Mouse (Mus musculus): Measurements from ENCODE around the gene Glcci1. TPM values are rescaled to one million over a fixed set of nuclear protein-coding genes. Genes with fewer than 3 reads are reported as not detected.
"Not testable (repeated sequence)": the region's sequence is repeated elsewhere in the genome, so short reads cannot be mapped to it uniquely, and the experiment has no call there.

Glcci1 gene
- polyA plus RNA-seq, 1 experiment from 2014 or later: 18.2 TPM

DNA sequence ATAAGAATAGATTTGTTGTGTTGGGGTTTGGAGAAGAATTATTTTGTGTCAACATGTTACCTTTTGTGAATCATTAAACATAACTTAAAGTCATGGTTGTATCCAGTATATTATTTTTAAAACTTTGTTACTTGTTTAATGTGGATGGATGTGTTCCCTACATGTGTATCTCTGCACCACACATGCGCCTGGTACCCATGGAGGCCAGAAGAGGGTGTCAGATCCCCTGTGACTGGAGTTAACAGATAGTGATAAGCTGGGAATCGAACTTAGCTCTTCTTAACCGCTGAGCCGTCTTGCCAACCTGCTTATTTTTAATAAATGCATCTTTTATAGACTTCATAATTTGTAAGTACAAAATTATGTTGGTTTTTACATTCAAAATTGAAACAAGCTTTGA is 11.8 kb downstream of the Glcci1 start:
- ATAC-seq (ENCODE audit: low FRiP score) (no peak), DNase-seq (ENCODE audit: low spot score, missing footprints) (peak; percentile 28)
- Histone ChIP-seq H3K27me3 (ENCODE audit: control insufficient read depth, insufficient read depth, low read length) (no peaks in the 10 kb centered on the region), H3K9me3 (ENCODE audit: control insufficient read depth, low read length) (no peaks in the 10 kb centered on the region), H3K4me3 (ENCODE audit: low read depth, low read length) (no peak overlapping the region), H3K9ac (ENCODE audit: low read length) (no peak overlapping the region), H3K4me1 (ENCODE audit: control insufficient read depth, insufficient read depth, low read length) (no peaks in the 10 kb centered on the region), H3K36me3 (ENCODE audit: control insufficient read depth, insufficient read depth, low read length) (no peaks in the 10 kb centered on the region), H3K27ac (ENCODE audit: low read depth, low read length) (no peak overlapping the region), H3K4me2 (no peak overlapping the region)
- WGBS: 94% methylated on average over 4 of the region's 4 CpGs

DNA sequence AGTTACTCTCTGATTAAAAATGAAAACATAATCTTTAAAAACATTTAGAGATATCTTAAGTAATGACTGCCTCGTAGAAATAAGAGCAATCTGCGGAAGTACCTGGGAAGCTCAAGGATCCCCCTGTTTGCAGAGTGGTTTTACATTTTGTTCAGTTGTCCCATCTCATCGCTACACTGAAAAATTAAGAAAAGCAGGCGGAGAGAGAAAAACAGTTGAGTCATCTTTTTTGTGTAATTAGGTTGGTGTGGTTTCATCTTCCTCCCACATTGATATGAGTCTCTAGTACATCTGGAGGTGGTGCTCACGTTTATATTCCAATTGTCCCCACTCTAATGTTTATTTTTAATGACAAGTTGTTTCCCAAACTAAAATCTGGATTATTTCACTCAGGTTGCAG is 15.3 kb downstream of the Glcci1 start:
- Histone ChIP-seq H3K27ac (ENCODE audit: low read depth, low read length) (no peak overlapping the region), H3K4me3 (ENCODE audit: low read depth, low read length) (no peak overlapping the region), H3K4me2 (no peak overlapping the region), H3K36me3 (ENCODE audit: control insufficient read depth, insufficient read depth, low read length) (no peaks in the 10 kb centered on the region), H3K4me1 (ENCODE audit: control insufficient read depth, insufficient read depth, low read length) (no peaks in the 10 kb centered on the region), H3K9ac (ENCODE audit: low read length) (no peak overlapping the region), H3K27me3 (ENCODE audit: control insufficient read depth, insufficient read depth, low read length) (no peaks in the 10 kb centered on the region), H3K9me3 (ENCODE audit: control insufficient read depth, low read length) (no peaks in the 10 kb centered on the region)
- peak; percentile 77 for DNase-seq (ENCODE audit: low spot score, missing footprints)
- no peak for ATAC-seq (ENCODE audit: low FRiP score)
- 95% methylated on average over 5 of the region's 5 CpGs for WGBS

DNA sequence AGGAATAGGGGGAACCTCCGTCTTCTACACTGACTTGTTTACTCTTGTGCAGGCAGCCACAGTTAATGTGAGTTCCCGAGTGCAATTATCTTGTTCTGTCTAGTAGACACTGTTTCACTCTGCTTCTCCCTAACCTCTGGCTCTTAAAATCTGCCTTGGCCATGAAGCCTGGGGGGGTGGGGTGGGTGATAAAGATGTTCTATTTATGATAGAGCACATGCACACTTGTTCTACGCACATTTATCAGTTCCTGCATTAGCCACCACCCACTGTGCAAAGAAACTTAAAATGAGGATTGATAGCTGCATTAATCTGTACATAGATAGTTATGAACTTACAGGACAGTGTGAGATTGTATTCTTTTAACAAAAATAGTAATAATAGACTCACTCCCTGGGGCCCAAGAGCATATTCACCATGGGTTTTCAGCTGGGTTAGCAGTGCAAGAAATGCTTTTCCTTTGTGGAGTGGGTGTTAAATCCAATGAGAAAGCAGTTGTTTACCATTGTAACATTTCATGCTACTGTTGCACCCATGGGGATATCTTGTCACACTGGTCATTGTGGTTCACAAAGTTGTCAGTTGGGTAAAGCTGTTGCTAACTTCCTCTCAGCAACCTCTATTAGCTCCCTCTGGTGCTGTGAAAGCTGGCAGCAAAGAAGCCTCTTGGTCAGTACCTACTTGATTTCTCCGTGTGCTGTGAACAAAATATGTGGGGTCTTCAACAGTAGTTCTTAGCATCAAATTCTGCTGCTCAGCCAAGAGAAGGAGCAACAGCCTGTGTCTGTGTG is 21.9 kb downstream of the Glcci1 start:
- no peak for ATAC-seq (ENCODE audit: low FRiP score)
- Histone ChIP-seq H3K4me2 (no peak overlapping the region), H3K27ac (ENCODE audit: low read depth, low read length) (no peak overlapping the region), H3K36me3 (ENCODE audit: control insufficient read depth, insufficient read depth, low read length) (no peaks in the 10 kb centered on the region), H3K9ac (ENCODE audit: low read length) (no peak overlapping the region), H3K4me1 (ENCODE audit: control insufficient read depth, insufficient read depth, low read length) (no peaks in the 10 kb centered on the region), H3K27me3 (ENCODE audit: control insufficient read depth, insufficient read depth, low read length) (no peaks in the 10 kb centered on the region), H3K9me3 (ENCODE audit: control insufficient read depth, low read length) (no peaks in the 10 kb centered on the region), H3K4me3 (ENCODE audit: low read depth, low read length) (no peak overlapping the region)
- WGBS: 93% methylated on average over 4 of the region's 4 CpGs
- DNase-seq (ENCODE audit: low spot score, missing footprints): no peak

DNA sequence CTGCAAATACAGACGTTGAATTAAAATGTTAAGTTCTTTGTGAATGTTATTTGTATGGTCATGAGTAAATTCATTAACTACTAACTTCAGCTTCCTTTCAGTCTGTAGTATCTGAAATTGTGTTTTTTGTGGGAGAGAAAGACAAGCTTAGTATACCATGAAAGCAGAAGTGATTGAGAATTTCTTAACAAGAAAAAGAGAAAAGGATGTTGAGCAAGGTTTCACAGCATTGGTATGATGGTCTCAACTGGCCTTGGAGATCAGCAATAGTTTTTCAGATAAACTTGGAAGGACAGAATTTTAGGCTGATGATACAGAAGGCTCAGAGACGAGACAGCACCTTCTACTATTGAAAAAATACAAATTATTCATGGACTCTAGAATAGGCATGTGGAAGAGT is 27.5 kb downstream of the Glcci1 start:
- 89% methylated on average over 2 of the region's 2 CpGs for WGBS
- H3K27ac ChIP-seq (ENCODE audit: low read depth, low read length): no peak overlapping the region
- no peaks in the 10 kb centered on the region for H3K27me3 ChIP-seq (ENCODE audit: control insufficient read depth, insufficient read depth, low read length)
- H3K4me1 ChIP-seq (ENCODE audit: control insufficient read depth, insufficient read depth, low read length): no peaks in the 10 kb centered on the region
- no peaks in the 10 kb centered on the region for H3K9me3 ChIP-seq (ENCODE audit: control insufficient read depth, low read length)
- DNase-seq (ENCODE audit: low spot score, missing footprints) (no peak), ATAC-seq (ENCODE audit: low FRiP score) (no peak)
- H3K4me2 ChIP-seq: no peak overlapping the region
- no peak overlapping the region for H3K9ac ChIP-seq (ENCODE audit: low read length)
- H3K4me3 ChIP-seq (ENCODE audit: low read depth, low read length): no peak overlapping the region
- no peaks in the 10 kb centered on the region for H3K36me3 ChIP-seq (ENCODE audit: control insufficient read depth, insufficient read depth, low read length)

DNA sequence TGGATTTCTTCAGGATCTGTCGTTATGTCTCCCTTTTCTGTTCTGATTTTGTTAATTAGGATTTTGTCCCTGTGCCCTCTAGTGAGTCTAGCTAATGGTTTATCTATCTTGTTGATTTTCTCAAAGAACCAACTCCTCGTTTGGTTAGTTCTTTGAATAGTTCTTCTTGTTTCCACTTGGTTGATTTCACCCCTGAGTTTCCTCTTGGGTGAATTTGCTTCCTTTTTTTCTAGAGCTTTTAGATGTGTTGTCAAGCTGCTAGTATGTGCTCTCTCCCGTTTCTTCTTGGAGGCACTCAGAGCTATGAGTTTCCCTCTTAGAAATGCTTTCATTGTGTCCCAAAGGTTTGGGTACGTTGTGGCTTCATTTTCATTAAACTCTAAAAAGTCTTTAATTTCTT is 32.1 kb downstream of the Glcci1 start:
- H3K27me3 ChIP-seq (ENCODE audit: control insufficient read depth, insufficient read depth, low read length); ATAC-seq (ENCODE audit: low FRiP score): not testable (repeated sequence)
- 96% methylated on average over 3 of the region's 4 CpGs for WGBS

DNA sequence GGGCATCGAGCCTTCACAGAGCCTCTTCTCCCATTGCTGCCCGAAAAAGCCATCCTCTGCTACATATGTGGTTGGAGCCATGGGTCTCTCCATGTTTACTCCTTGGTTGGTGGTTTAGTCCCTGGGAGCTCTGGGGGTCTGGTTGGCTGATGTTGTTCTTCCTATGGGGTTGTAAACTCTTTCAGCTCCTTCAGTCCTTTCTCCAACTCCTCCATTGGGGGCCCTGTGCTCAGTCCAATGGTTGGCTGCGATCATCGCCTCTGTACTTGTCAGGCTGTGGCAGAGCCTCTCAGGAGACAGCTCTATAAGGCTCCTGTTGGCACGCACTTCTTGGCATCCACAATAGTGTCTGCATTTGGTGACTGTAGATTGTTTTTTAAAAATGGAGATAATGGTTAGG is 35.4 kb downstream of the Glcci1 start:
- Histone ChIP-seq H3K4me2 (no peak overlapping the region), H3K36me3 (ENCODE audit: control insufficient read depth, insufficient read depth, low read length) (no peaks in the 10 kb centered on the region), H3K4me1 (ENCODE audit: control insufficient read depth, insufficient read depth, low read length) (no peaks in the 10 kb centered on the region), H3K27me3 (ENCODE audit: control insufficient read depth, insufficient read depth, low read length) (no peaks in the 10 kb centered on the region), H3K4me3 (ENCODE audit: low read depth, low read length) (no peak overlapping the region), H3K9ac (ENCODE audit: low read length) (no peak overlapping the region), H3K9me3 (ENCODE audit: control insufficient read depth, low read length) (no peaks in the 10 kb centered on the region), H3K27ac (ENCODE audit: low read depth, low read length) (no peak overlapping the region)
- 96% methylated on average over 5 of the region's 5 CpGs for WGBS
- ATAC-seq (ENCODE audit: low FRiP score) (no peak), DNase-seq (ENCODE audit: low spot score, missing footprints) (peak; percentile 65)

More for the DNA sequence above, 32.1 kb downstream of the Glcci1 start:
- H3K4me1 ChIP-seq (ENCODE audit: control insufficient read depth, insufficient read depth, low read length); H3K9ac ChIP-seq (ENCODE audit: low read length); DNase-seq (ENCODE audit: low spot score, missing footprints); H3K36me3 ChIP-seq (ENCODE audit: control insufficient read depth, insufficient read depth, low read length); H3K27ac ChIP-seq (ENCODE audit: low read depth, low read length); H3K9me3 ChIP-seq (ENCODE audit: control insufficient read depth, low read length); H3K4me2 ChIP-seq; H3K4me3 ChIP-seq (ENCODE audit: low read depth, low read length): not testable (repeated sequence)

DNA sequence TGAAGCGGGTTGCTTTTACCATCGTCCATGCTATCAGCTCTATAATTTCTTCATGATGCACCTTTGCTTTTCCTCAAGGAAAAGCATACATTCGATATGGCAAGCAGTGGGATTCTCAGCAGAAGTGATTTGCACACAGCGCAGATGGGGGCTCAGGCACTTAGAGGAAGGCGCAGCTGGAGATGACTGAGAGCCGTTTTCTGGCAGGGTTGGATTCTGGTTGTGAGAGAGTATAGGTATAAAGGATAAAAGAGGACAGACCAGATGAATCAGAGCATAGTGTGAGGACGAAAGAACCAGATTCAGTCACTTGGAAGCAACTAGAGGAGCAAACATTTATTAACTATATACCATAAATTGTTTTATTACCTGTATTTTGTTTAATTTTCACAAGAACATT is 36.4 kb downstream of the Glcci1 start:
- H3K4me1 ChIP-seq (ENCODE audit: control insufficient read depth, insufficient read depth, low read length): no peaks in the 10 kb centered on the region
- H3K27me3 ChIP-seq (ENCODE audit: control insufficient read depth, insufficient read depth, low read length): no peaks in the 10 kb centered on the region
- no peak overlapping the region for H3K4me2 ChIP-seq
- H3K9me3 ChIP-seq (ENCODE audit: control insufficient read depth, low read length): no peaks in the 10 kb centered on the region
- DNase-seq (ENCODE audit: low spot score, missing footprints): no peak
- ATAC-seq (ENCODE audit: low FRiP score): no peak
- no peaks in the 10 kb centered on the region for H3K36me3 ChIP-seq (ENCODE audit: control insufficient read depth, insufficient read depth, low read length)
- H3K9ac ChIP-seq (ENCODE audit: low read length): no peak overlapping the region
- WGBS: 95% methylated on average over 7 of the region's 7 CpGs
- no peak overlapping the region for H3K4me3 ChIP-seq (ENCODE audit: low read depth, low read length)
- no peak overlapping the region for H3K27ac ChIP-seq (ENCODE audit: low read depth, low read length)

DNA sequence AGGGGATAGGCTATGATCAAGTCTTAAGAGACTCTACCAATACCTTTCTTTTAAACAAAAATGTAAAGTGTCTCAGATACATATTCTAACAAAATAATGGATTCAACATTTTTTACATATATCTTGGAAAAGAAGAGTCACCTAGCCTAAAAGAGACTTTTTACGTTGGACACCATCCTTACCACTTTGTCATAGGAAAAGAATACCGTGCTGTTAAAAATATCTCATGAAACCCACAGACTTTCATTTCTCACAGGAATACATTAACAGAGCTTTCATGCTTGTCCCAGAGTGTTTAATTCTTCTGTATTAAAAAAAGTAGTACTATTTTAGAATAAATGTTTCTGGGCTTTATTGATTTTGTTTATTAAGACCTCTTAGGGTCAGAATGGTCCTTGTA is 41.8 kb downstream of the Glcci1 start:
- whole genome bisulfite sequencing: 97% methylated on average over 2 of the region's 2 CpGs
- no peak overlapping the region for H3K4me3 ChIP-seq (ENCODE audit: low read depth, low read length)
- H3K27me3 ChIP-seq (ENCODE audit: control insufficient read depth, insufficient read depth, low read length): no peaks in the 10 kb centered on the region
- no peak overlapping the region for H3K4me2 ChIP-seq
- H3K9ac ChIP-seq (ENCODE audit: low read length): no peak overlapping the region
- no peaks in the 10 kb centered on the region for H3K4me1 ChIP-seq (ENCODE audit: control insufficient read depth, insufficient read depth, low read length)
- no peaks in the 10 kb centered on the region for H3K9me3 ChIP-seq (ENCODE audit: control insufficient read depth, low read length)
- no peak overlapping the region for H3K27ac ChIP-seq (ENCODE audit: low read depth, low read length)
- 0 out of 2 replicates have a peak, but pooled peaks cover 2% of the 10 kb centered on the region for H3K36me3 ChIP-seq (ENCODE audit: control insufficient read depth, insufficient read depth, low read length)
- no peak for ATAC-seq (ENCODE audit: low FRiP score)
- no peak for DNase-seq (ENCODE audit: low spot score, missing footprints)

DNA sequence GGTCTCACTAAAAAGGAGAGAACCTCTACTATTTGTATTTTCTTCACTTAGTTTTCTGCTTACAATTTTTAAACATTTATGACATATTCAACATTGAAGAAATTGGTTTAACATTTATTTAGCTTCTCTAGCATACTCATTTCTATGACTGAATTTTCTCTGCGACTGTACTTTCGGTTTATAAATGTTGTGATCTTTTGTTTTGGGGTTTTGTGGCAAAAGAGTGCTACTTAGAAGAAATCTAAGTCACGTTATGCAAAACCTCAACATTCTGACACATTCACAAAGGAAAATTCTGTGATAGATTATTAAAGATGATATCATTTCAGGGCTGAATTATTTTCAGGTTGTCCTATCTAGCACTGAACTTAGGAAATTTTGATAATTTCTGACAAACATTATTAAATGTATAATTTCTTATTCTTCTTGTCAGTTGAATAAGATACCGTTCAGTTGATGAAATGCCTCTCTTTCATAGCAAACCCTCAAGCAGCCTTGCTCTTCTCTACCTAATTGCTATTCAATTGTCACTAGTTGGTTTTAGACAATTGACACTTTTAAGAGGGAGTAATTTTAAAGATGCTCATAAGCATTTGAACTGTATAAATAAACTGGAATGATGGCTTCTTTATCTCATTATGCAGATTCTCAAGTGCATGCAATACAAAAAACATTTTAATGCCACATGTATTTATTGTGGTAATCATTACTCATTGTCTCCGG is 47.6 kb downstream of the Glcci1 start:
- 90% methylated on average over 5 of the region's 5 CpGs for WGBS
- H3K9me3 ChIP-seq (ENCODE audit: control insufficient read depth, low read length): no peaks in the 10 kb centered on the region
- ATAC-seq (ENCODE audit: low FRiP score) (no peak), DNase-seq (ENCODE audit: low spot score, missing footprints) (no peak)
- no peak overlapping the region for H3K27ac ChIP-seq (ENCODE audit: low read depth, low read length)
- no peaks in the 10 kb centered on the region for H3K27me3 ChIP-seq (ENCODE audit: control insufficient read depth, insufficient read depth, low read length)
- H3K9ac ChIP-seq (ENCODE audit: low read length): no peak overlapping the region
- no peaks in the 10 kb centered on the region for H3K4me1 ChIP-seq (ENCODE audit: control insufficient read depth, insufficient read depth, low read length)
- H3K36me3 ChIP-seq (ENCODE audit: control insufficient read depth, insufficient read depth, low read length): 0 out of 2 replicates have a peak, but pooled peaks cover 2% of the 10 kb centered on the region
- no peak overlapping the region for H3K4me2 ChIP-seq
- H3K4me3 ChIP-seq (ENCODE audit: low read depth, low read length): no peak overlapping the region

Data from midbrain, embryonic 11.5 days (tissue).